Mouse (Mus musculus) large intestine, adult 2 months (tissue): ENCODE data around the gene Slc26a9. TPM values are rescaled to one million over a fixed set of nuclear protein-coding genes. Genes with fewer than 3 reads are reported as not detected.
A peak's percentile ranks its signal among the peaks of the same experiment; 100 is the strongest.

Experiments used
- DNase-seq: peaks from one replicate; pipeline ENCODE4 v3.0.0-alpha.2; 2012; ENCODE audit warnings: low read depth, low spot score
- WGBS: fragments of 180-500 bp; shearing (Covaris S2); methylation state at CpG from one replicate; pipeline ENCODE4 v1.1.7; 2018; 5-methylcytosine and 5-hydroxymethylcytosine counted together
- polyA plus RNA-seq: library from polyadenylated mRNA; depleted of rRNA; stranded (reverse); fragments of >200 nt; gene quantifications from 2 replicates; pipeline ENCODE4 v1.2.3, GENCODE M21; 2012; rRNA removed

Slc26a9 gene
- 0.04 TPM in 1 of 2 replicates, not detected in the other for polyA plus RNA-seq

GRCm38 (mm10) chr1:131743868-131744464, at the start of gene Slc26a9:
TSS of gene Slc26a9 (plus strand) at chr1:131744022.
- no peak for DNase-seq
- 39% methylated on average over 10 of the region's 10 CpGs for WGBS

GRCm38 (mm10) chr1:131695308-131695707, 48.5 kb upstream of the Slc26a9 start:
- WGBS = 46% methylated on average over 2 of the region's 2 CpGs
- DNase-seq = no peak

GRCm38 (mm10) chr1:131696325-131696724, 47.5 kb upstream of the Slc26a9 start:
- WGBS = 36% methylated on average over 4 of the region's 4 CpGs
- no peak for DNase-seq

- DNase-seq = no peak
- WGBS = 91% methylated on average over 3 of the region's 3 CpGs
These were observed 45.1 kb upstream of the Slc26a9 start for GRCm38 (mm10) chr1:131698770-131699169.

- no peak for DNase-seq
- WGBS = 75% methylated on average over 4 of the region's 4 CpGs
These were observed 44.2 kb upstream of the Slc26a9 start for GRCm38 (mm10) chr1:131699642-131700041.

GRCm38 (mm10) chr1:131700447-131700846, 43.4 kb upstream of the Slc26a9 start:
- no peak for DNase-seq
- 65% methylated on average over 5 of the region's 5 CpGs for WGBS

- DNase-seq = no peak
- WGBS = 84% methylated on average over 5 of the region's 5 CpGs
These were observed 42.4 kb upstream of the Slc26a9 start for GRCm38 (mm10) chr1:131701391-131701790.

GRCm38 (mm10) chr1:131702094-131702766, 41.6 kb upstream of the Slc26a9 start:
- DNase-seq = no peak
- WGBS = 33% methylated on average over 8 of the region's 8 CpGs

GRCm38 (mm10) chr1:131703482-131703881, 40.3 kb upstream of the Slc26a9 start:
- no peak for DNase-seq
- WGBS = 68% methylated on average over 2 of the region's 2 CpGs

GRCm38 (mm10) chr1:131708338-131708737, 35.5 kb upstream of the Slc26a9 start:
- WGBS = 16% methylated on average over 4 of the region's 4 CpGs

GRCm38 (mm10) chr1:131711518-131711917, 32.3 kb upstream of the Slc26a9 start:
- no peak for DNase-seq

More at GRCm38 (mm10) chr1:131708338-131708737, 35.5 kb upstream of the Slc26a9 start:
- DNase-seq = peak; percentile 32

GRCm38 (mm10) chr1:131712386-131712785, 31.4 kb upstream of the Slc26a9 start:
- DNase-seq = peak; percentile 38
- 30% methylated on average over 2 of the region's 2 CpGs for WGBS

More at GRCm38 (mm10) chr1:131711518-131711917, 32.3 kb upstream of the Slc26a9 start:
- WGBS = 75% methylated on average over 10 of the region's 10 CpGs

GRCm38 (mm10) chr1:131714388-131715337, 29.2 kb upstream of the Slc26a9 start:
- 75% methylated on average over 20 of the region's 20 CpGs for WGBS
- DNase-seq = no peak

- 72% methylated on average over 16 of the region's 16 CpGs for WGBS
- no peak for DNase-seq
These were observed 24.7 kb upstream of the Slc26a9 start for GRCm38 (mm10) chr1:131718952-131719694.

- 82% methylated on average over 3 of the region's 3 CpGs for WGBS
- DNase-seq = no peak
These were observed 21.8 kb upstream of the Slc26a9 start for GRCm38 (mm10) chr1:131721989-131722388.

GRCm38 (mm10) chr1:131723549-131723948, 20.3 kb upstream of the Slc26a9 start:
- no peak for DNase-seq
- 75% methylated on average over 4 of the region's 4 CpGs for WGBS

GRCm38 (mm10) chr1:131726586-131726985, 17.2 kb upstream of the Slc26a9 start:
- WGBS = 58% methylated on average over 6 of the region's 6 CpGs
- no peak for DNase-seq

- DNase-seq = no peak
These were observed 13.0 kb upstream of the Slc26a9 start for GRCm38 (mm10) chr1:131730639-131731437.

More at GRCm38 (mm10) chr1:131730639-131731437, 13.0 kb upstream of the Slc26a9 start:
- 60% methylated on average over 12 of the region's 12 CpGs for whole genome bisulfite sequencing
